Mouse (Mus musculus) MN1 (cell line): ENCODE measurements around the gene Alox12b.

ENCODE experiments used
- DNase-seq: peaks from one replicate; pipeline ENCODE4 v3.0.0-alpha.2; 2016; ENCODE audit warnings: low spot score

Alox12b gene

GRCm38 (mm10) chr11:69123693-69124497, 32.9 kb upstream of the Alox12b start:
- peak; percentile 95 for DNase-seq

- peak; percentile 91 for DNase-seq
These were observed 32.3 kb upstream of the Alox12b start for GRCm38 (mm10) chr11:69124498-69124847.

GRCm38 (mm10) chr11:69125041-69125851, 31.5 kb upstream of the Alox12b start:
- peak; percentile 96 for DNase-seq

GRCm38 (mm10) chr11:69125852-69125918, 31.1 kb upstream of the Alox12b start, which contains the start of gene Aloxe3:
TSS of gene Aloxe3 (plus strand) at chr11:69125896.
- no peak for DNase-seq

- no peak for DNase-seq
These were observed 30.7 kb upstream of the Alox12b start for GRCm38 (mm10) chr11:69125919-69126705.

GRCm38 (mm10) chr11:69126706-69127095, 30.1 kb upstream of the Alox12b start:
- DNase-seq = no peak

- DNase-seq = no peak
These were observed 28.2 kb upstream of the Alox12b start for GRCm38 (mm10) chr11:69128426-69129122.

GRCm38 (mm10) chr11:69133566-69133922, 23.2 kb upstream of the Alox12b start:
- no peak for DNase-seq

- DNase-seq = peak; percentile 48
These were observed 22.7 kb upstream of the Alox12b start for GRCm38 (mm10) chr11:69133923-69134621.

GRCm38 (mm10) chr11:69134622-69134968, 22.2 kb upstream of the Alox12b start:
- DNase-seq = no peak

GRCm38 (mm10) chr11:69135361-69135760, 21.4 kb upstream of the Alox12b start:
- no peak for DNase-seq

GRCm38 (mm10) chr11:69147546-69147945, 9.2 kb upstream of the Alox12b start:
- DNase-seq = no peak

GRCm38 (mm10) chr11:69148451-69148960, 8.3 kb upstream of the Alox12b start:
- DNase-seq = no peak

- no peak for DNase-seq
These were observed 7.1 kb upstream of the Alox12b start for GRCm38 (mm10) chr11:69149728-69150127.

- peak; percentile 67 for DNase-seq
These were observed 6.3 kb upstream of the Alox12b start for GRCm38 (mm10) chr11:69150444-69150843.

GRCm38 (mm10) chr11:69151004-69151403, 5.8 kb upstream of the Alox12b start:
- DNase-seq = peak; percentile 54

GRCm38 (mm10) chr11:69153831-69154230, 3.0 kb upstream of the Alox12b start:
- no peak for DNase-seq

- DNase-seq = no peak
These were observed 1.4 kb upstream of the Alox12b start for GRCm38 (mm10) chr11:69155351-69155750.

GRCm38 (mm10) chr11:69169313-69169712, 12.5 kb downstream of the Alox12b start:
- DNase-seq = no peak

- peak; percentile 28 for DNase-seq
These were observed 14.8 kb downstream of the Alox12b start for GRCm38 (mm10) chr11:69171626-69172025.

- no peak for DNase-seq
These were observed 15.8 kb downstream of the Alox12b start for GRCm38 (mm10) chr11:69172606-69173005.

- no peak for DNase-seq
These were observed 17.9 kb downstream of the Alox12b start for GRCm38 (mm10) chr11:69174722-69175121.
